Mouse (Mus musculus): Measurements from ENCODE around the gene Rhox6. TPM values are rescaled to one million over a fixed set of nuclear protein-coding genes. Genes with fewer than 3 reads are reported as not detected.
A peak's percentile ranks its signal among the peaks of the same experiment; 100 is the strongest.
"Not testable (repeated sequence)": the region's sequence is repeated elsewhere in the genome, so short reads cannot be mapped to it uniquely, and the experiment has no call there.

Rhox6 gene
- not detected in 2 replicates for polyA plus RNA-seq (2012; rRNA removed)

DNA sequence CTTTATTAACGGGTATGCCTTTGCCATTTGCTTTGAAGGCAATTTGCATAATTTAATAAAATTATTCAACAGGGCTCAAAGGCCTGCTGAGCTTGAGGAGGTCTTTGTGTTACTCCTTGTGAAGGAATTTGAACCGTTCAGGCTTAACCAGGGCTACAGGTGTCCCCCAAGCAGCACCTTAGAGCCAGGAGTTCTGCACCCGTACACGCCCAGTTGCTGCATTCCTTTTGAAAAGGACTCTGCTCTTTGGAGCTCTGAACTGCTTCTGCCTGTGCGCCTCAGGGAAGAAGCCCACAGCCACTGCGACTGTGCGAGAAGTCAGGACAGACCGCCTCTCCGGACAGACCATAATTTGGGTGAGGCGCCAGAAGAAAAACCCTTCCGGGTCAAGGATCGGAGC lies at the start of gene Rhox6:
Gene Rhox6, plus strand, starts transcription at position 301 of the 400 bp plus-strand sequence.
- not testable (repeated sequence) for DNase-seq; H3K4me1 ChIP-seq (ENCODE audit: control insufficient read depth, insufficient read depth, low read length); H3K4me3 ChIP-seq (replicated peaks; ENCODE audit: extremely low read depth, low read depth, low read length)
- 82% methylated on average over 4 of the region's 12 CpGs for WGBS

GRCm38 (mm10) chrX:37807286-37808080 lies 19.2 kb upstream of the Rhox6 start:
- no peak overlapping the region for H3K4me3 ChIP-seq (replicated peaks; ENCODE audit: extremely low read depth, low read depth, low read length)
- 78% methylated on average over 15 of the region's 15 CpGs for WGBS
- TF ChIP-seq POLR2A (IDR thresholded peaks at IDR 0.05; ENCODE audit: borderline replicate concordance, extremely low read depth, low read depth, low read length) (no peak), CTCF (IDR thresholded peaks at IDR 0.05; ENCODE audit: insufficient read depth, low read length) (no peak)
- H3K4me1 ChIP-seq (ENCODE audit: control insufficient read depth, insufficient read depth, low read length), result no peaks in the 10 kb centered on the region
- DNase-seq, result no peak

GRCm38 (mm10) chrX:37809396-37809795 lies 17.3 kb upstream of the Rhox6 start:
- Histone ChIP-seq H3K4me3 (replicated peaks; ENCODE audit: extremely low read depth, low read depth, low read length) (no peak overlapping the region), H3K4me1 (ENCODE audit: control insufficient read depth, insufficient read depth, low read length) (no peaks in the 10 kb centered on the region)
- WGBS, result 79% methylated on average over 2 of the region's 2 CpGs
- DNase-seq, result no peak
- no peak for TF ChIP-seq CTCF (IDR thresholded peaks at IDR 0.05; ENCODE audit: insufficient read depth, low read length)
- no peak for TF ChIP-seq POLR2A (IDR thresholded peaks at IDR 0.05; ENCODE audit: borderline replicate concordance, extremely low read depth, low read depth, low read length)

DNA sequence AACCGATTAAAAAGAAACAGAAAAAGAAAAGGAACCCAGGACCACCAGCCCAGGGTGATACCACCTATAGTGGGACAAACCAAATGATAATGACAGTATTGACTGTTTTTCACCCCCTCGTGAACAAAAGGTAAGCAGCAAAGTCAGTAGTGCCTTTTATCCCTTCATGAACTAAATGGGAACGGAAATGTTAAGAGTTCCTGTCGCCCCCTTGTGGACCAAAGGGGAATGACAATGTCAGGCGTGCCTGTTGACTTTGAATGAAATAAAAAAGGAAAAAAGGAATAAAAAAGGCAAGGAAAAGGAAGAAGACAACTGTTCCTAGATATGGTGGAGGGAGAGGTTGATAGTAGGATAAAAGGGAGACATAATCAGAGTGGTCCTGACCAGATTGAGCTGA lies 15.5 kb upstream of the Rhox6 start:
- Histone ChIP-seq H3K4me3 (replicated peaks; ENCODE audit: extremely low read depth, low read depth, low read length) (no peak overlapping the region), H3K4me1 (ENCODE audit: control insufficient read depth, insufficient read depth, low read length) (no peaks in the 10 kb centered on the region)
- TF ChIP-seq CTCF (IDR thresholded peaks at IDR 0.05; ENCODE audit: insufficient read depth, low read length), result no peak
- TF ChIP-seq POLR2A (IDR thresholded peaks at IDR 0.05; ENCODE audit: borderline replicate concordance, extremely low read depth, low read depth, low read length), result no peak
- DNase-seq, result peak; percentile 5
- 27% methylated on average over 5 of the region's 5 CpGs for WGBS

DNA sequence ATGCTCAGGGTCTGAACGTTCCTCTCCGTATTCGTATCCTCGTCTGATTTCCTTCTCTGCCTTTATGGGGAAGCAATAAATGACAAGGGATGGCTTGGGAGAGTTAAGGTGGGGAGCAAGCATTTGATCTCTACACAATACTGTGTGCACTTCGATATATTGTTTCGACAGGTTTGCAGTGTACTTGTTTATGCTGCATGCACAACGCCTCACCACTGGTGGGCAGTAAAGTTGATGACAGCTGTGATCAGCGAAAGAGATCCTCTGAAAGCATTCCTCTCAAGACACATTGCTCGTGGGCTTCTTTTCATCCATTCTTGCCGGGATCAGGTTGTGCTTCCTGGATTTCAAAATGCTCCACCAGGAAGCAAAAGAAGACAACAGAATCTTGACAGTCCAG lies 11.0 kb upstream of the Rhox6 start:
- WGBS, result 67% methylated on average over 10 of the region's 10 CpGs
- Histone ChIP-seq H3K4me1 (ENCODE audit: control insufficient read depth, insufficient read depth, low read length) (no peaks in the 10 kb centered on the region), H3K4me3 (replicated peaks; ENCODE audit: extremely low read depth, low read depth, low read length) (no peak overlapping the region)
- TF ChIP-seq POLR2A (IDR thresholded peaks at IDR 0.05; ENCODE audit: borderline replicate concordance, extremely low read depth, low read depth, low read length) (no peak), CTCF (IDR thresholded peaks at IDR 0.05; ENCODE audit: insufficient read depth, low read length) (no peak)
- no peak for DNase-seq

GRCm38 (mm10) chrX:37831386-37831785 lies 4.7 kb downstream of the Rhox6 start, which contains the start of gene Rhox7a:
TSS of gene Rhox7a (plus strand) at chrX:37831686.
- WGBS, result 77% methylated on average over 8 of the region's 8 CpGs
- not testable (repeated sequence) for DNase-seq; H3K4me1 ChIP-seq (ENCODE audit: control insufficient read depth, insufficient read depth, low read length); H3K4me3 ChIP-seq (replicated peaks; ENCODE audit: extremely low read depth, low read depth, low read length)

GRCm38 (mm10) chrX:37871641-37872040 lies 44.9 kb downstream of the Rhox6 start:
- Histone ChIP-seq H3K4me1 (ENCODE audit: control insufficient read depth, insufficient read depth, low read length) (no peaks in the 10 kb centered on the region), H3K4me3 (replicated peaks; ENCODE audit: extremely low read depth, low read depth, low read length) (no peak overlapping the region)
- WGBS, result 92% methylated on average over 2 of the region's 2 CpGs
- TF ChIP-seq POLR2A (IDR thresholded peaks at IDR 0.05; ENCODE audit: borderline replicate concordance, extremely low read depth, low read depth, low read length) (no peak), CTCF (IDR thresholded peaks at IDR 0.05; ENCODE audit: insufficient read depth, low read length) (no peak)
- no peak for DNase-seq

DNA sequence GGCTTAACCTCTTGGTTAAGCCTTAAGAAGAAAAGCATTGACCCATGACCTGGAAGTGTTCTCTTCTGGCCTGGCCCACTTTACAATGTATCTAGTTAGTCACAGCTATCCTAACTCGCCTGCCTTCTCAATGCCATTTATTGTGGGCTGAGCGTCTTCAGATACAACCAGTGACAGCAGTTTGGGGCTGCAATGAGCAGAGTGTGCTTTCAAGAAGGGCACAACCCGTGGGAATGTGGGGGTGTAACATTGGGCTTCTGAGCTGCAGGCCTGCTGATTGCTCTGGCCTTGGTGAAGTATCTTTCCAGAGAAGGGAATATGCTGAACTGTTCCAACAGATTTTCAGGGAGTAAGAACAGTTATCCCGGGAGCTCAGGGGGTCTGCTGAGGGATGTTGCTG lies 52.1 kb downstream of the Rhox6 start, which contains the start of gene Rhox8:
Gene Rhox8, minus strand, starts transcription at position 101 of the 400 bp plus-strand sequence.
- no peak for TF ChIP-seq POLR2A (IDR thresholded peaks at IDR 0.05; ENCODE audit: borderline replicate concordance, extremely low read depth, low read depth, low read length)
- TF ChIP-seq CTCF (IDR thresholded peaks at IDR 0.05; ENCODE audit: insufficient read depth, low read length), result no peak
- DNase-seq, result no peak
- Histone ChIP-seq H3K4me3 (replicated peaks; ENCODE audit: extremely low read depth, low read depth, low read length) (no peak within 1 kb of the TSS), H3K4me1 (ENCODE audit: control insufficient read depth, insufficient read depth, low read length) (no peaks in the 10 kb centered on the region)
- WGBS, result 75% methylated on average over 4 of the region's 4 CpGs

Other genes starting within 250 kb of the Rhox6 start
- not detected in 2 replicates for gene Rhox3f, start 245.9 kb upstream of the Rhox6 start, polyA plus RNA-seq (2012; rRNA removed)
- not detected in 2 replicates for gene Rhox4f, start 219.2 kb upstream of the Rhox6 start, polyA plus RNA-seq (2012; rRNA removed)
- not detected in 2 replicates for gene Rhox3g, start 198.3 kb upstream of the Rhox6 start, polyA plus RNA-seq (2012; rRNA removed)
- not detected in 2 replicates for gene Rhox2g, start 183.4 kb upstream of the Rhox6 start, polyA plus RNA-seq (2012; rRNA removed)
- not detected in 2 replicates for gene Rhox4g, start 175.6 kb upstream of the Rhox6 start, polyA plus RNA-seq (2012; rRNA removed)
- not detected in 2 replicates for gene Rhox3h, start 158.1 kb upstream of the Rhox6 start, polyA plus RNA-seq (2012; rRNA removed)
- not detected in 2 replicates for gene Rhox2h, start 153.6 kb upstream of the Rhox6 start, polyA plus RNA-seq (2012; rRNA removed)
- gene Rhox5, start 22.1 kb upstream of the Rhox6 start, polyA plus RNA-seq (2012; rRNA removed), result not detected in 2 replicates
- not detected in 2 replicates for gene Rhox7a, start 4.8 kb downstream of the Rhox6 start, polyA plus RNA-seq (2012; rRNA removed)
- not detected in 2 replicates for gene Rhox8, start 52.0 kb downstream of the Rhox6 start, polyA plus RNA-seq (2012; rRNA removed)
- not detected in 2 replicates for gene Rhox7b, start 70.3 kb downstream of the Rhox6 start, polyA plus RNA-seq (2012; rRNA removed)
- not detected in 2 replicates for gene Rhox9, start 74.9 kb downstream of the Rhox6 start, polyA plus RNA-seq (2012; rRNA removed)
- gene Btg1-ps1, start 191.9 kb downstream of the Rhox6 start, polyA plus RNA-seq (2012; rRNA removed), result not detected in 2 replicates
- gene Btg1-ps2, start 216.2 kb downstream of the Rhox6 start, polyA plus RNA-seq (2012; rRNA removed), result not detected in 2 replicates
- gene Rhox10, start 239.6 kb downstream of the Rhox6 start, polyA plus RNA-seq (2012; rRNA removed), result not detected in 2 replicates